Mouse (Mus musculus) bone marrow macrophage, adult 2 months (primary cell): ENCODE measurements around the gene Slc35a2.

Experiments
- CTCF ChIP-seq: IDR thresholded peaks from 2 replicates; pipeline ENCODE4 v1.5.1; 2012; ENCODE audit warnings: low read depth, mild to moderate bottlenecking, low read length, moderate library complexity
- POLR2A ChIP-seq: IDR thresholded peaks from 2 replicates; pipeline ENCODE4 v1.6.1; 2012; ENCODE audit warnings: mild to moderate bottlenecking, low read depth, low read length, borderline replicate concordance

- TF ChIP-seq CTCF (no peak), POLR2A (no peak)
Measured at GRCm38 (mm10) chrX:7919601-7920383, 36.0 kb downstream of the Slc35a2 start, which contains the start of gene Pcsk1n.
